Mouse (Mus musculus): Measurements from ENCODE around the gene Coro7.

GRCm38 (mm10) chr16:4670317-4670716, 9.3 kb downstream of the Coro7 start:
- TF ChIP-seq POLR2A (IDR thresholded peaks at IDR 0.05; ENCODE audit: insufficient read depth, low read length) (no peak), CTCF (IDR thresholded peaks at IDR 0.05; ENCODE audit: low read depth, low read length) (no peak), EP300 (IDR thresholded peaks at IDR 0.05; ENCODE audit: insufficient read depth, low read depth, low read length) (no peak)
